Mouse (Mus musculus) hindbrain, embryonic 12.5 days (tissue): ENCODE measurements around the gene Tnfrsf25. TPM values are rescaled to one million over a fixed set of nuclear protein-coding genes. Genes with fewer than 3 reads are reported as not detected.

Source experiments
- ATAC-seq: fragments of 200-750 bp; cut with Nextera tagmentation; 2 replicates; pipeline ENCODE4 v1.8.0; 2017; ENCODE audit warnings: moderate TSS enrichment; ENCODE audit not compliant: low FRiP score
- H3K27ac ChIP-seq: fragments of 300-500 bp; sonication (generic); 2 replicates; pipeline ENCODE4 v1.5.1; 2016; ENCODE audit warnings: mild to moderate bottlenecking
- H3K27me3 ChIP-seq: fragments of 300-500 bp; sonication (generic); 2 replicates; pipeline ENCODE4 v1.6.1; 2016; ENCODE audit warnings: mild to moderate bottlenecking
- H3K36me3 ChIP-seq: fragments of 300-500 bp; sonication (generic); 2 replicates; pipeline ENCODE4 v1.6.1; 2016; ENCODE audit warnings: mild to moderate bottlenecking
- H3K4me1 ChIP-seq: fragments of 300-500 bp; sonication (generic); 2 replicates; pipeline ENCODE4 v1.6.1; 2016
- H3K4me2 ChIP-seq: fragments of 300-500 bp; sonication (generic); replicated peaks from 2 replicates; pipeline ENCODE4 v1.6.1; 2016; ENCODE audit warnings: mild to moderate bottlenecking
- H3K4me3 ChIP-seq: fragments of 300-500 bp; sonication (generic); 2 replicates; pipeline ENCODE4 v1.5.1; 2016; ENCODE audit warnings: mild to moderate bottlenecking
- H3K9ac ChIP-seq: fragments of 300-500 bp; sonication (generic); 2 replicates; pipeline ENCODE4 v1.6.1; 2016; ENCODE audit warnings: mild to moderate bottlenecking, moderate library complexity
- H3K9me3 ChIP-seq: fragments of 300-500 bp; sonication (generic); replicated peaks from 2 replicates; pipeline ENCODE4 v1.6.1; 2016; ENCODE audit warnings: mild to moderate bottlenecking
- WGBS: fragments of 180-500 bp; shearing (Covaris S2); methylation state at CpG from one replicate; pipeline ENCODE4 v1.1.7; 2016; 5-methylcytosine and 5-hydroxymethylcytosine counted together
- polyA plus RNA-seq: library from polyadenylated mRNA; unstranded; fragments of >200 nt; fragmentation: Nextera tagmentation; extraction: Ambion mirVana; gene quantifications from 2 replicates; pipeline ENCODE4 v1.2.1, GENCODE M21; 2016

Gene Tnfrsf25
- polyA plus RNA-seq, 1 experiment from 2014 or later, result 0.74 TPM

DNA sequence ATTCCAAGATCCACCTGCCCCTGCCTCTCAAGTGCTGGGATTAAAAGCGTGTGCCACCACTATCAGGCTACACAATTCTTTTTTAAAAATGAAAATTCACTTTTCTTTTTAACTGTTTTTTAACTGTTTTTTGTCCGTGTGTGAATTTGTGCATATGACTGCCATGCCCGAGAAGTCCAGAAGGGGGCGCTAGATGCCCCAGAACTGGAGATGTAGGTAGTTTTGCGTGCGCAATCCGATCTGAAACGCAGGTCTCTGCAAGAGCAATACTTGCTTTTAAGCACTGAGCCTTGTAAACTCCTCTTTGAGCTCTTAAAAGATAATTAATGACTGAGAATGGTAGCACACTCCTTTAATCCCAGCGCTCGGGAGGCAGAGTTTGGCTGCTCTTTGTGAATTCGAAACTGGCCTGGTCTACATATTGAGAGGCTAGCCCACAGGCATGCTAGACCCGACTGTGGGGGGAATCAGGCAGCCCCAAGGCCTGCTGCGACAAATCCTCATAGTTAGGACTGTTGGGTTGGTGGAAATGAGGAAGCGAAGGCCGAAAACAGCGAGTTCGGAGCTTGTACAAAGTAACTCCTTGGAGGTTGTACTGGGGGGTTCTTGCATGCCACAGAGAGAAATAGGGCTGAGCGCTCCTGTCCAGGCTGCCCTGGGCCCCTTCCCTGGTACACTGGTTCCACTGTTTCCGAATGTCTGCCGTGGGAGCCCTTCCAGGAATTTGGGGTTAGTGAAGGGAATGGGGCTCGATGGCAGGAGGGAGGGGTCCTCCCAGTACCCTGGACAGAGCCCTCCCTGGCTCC lies 42.2 kb downstream of the Tnfrsf25 start:
- peaks cover 21% of the 10 kb centered on the region for H3K4me1 ChIP-seq
- H3K4me2 ChIP-seq, result peak overlapping the region; percentile 21; the same call in 1 of the 2 replicates
- no peak overlapping the region for H3K9ac ChIP-seq
- WGBS, result 19% methylated on average over 21 of the region's 21 CpGs
- no peak for ATAC-seq
- no peak overlapping the region for H3K27ac ChIP-seq
- H3K36me3 ChIP-seq, result no peaks in the 10 kb centered on the region
- peak overlapping the region; percentile 16; the same call in 1 of the 2 replicates for H3K4me3 ChIP-seq
- H3K27me3 ChIP-seq, result peaks cover 92% of the 10 kb centered on the region
- H3K9me3 ChIP-seq, result no peaks in the 10 kb centered on the region

DNA sequence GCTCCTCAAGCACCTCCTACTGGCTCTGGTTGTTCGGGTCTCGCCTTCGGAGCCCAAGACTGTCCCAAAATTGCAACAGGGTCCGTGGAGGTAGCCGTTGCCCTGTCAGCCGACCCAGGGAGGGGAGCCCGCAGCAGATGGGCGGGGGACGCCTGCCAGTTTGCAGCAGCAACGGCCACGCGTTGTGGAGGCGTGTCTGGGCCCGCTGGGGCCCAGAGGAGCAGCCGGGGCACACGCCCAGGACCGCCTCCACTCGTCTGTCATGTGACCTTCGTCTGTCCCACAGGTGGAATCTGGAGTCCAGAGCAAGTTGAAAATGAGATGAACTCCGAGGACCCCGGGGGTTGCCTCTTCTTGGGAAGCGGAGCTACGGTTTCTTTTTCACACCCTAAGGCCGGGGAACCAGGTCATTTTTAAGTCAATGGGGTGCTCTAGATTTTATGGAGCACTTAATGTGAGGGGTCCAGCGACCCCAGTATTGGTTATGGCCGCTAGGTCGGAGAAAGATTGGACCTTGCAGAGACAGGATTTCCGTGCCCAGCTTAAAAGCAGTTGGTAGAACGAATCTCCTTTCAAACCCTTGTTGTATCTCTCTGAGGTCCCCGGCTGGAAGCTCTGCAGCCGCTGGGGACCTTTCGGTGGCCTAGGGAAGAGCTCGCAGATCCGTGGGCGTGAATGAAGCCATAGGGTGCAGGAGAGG lies 43.0 kb downstream of the Tnfrsf25 start, which contains the start of gene Hes2:
TSS of gene Hes2 (plus strand) at position 283 of the 700 bp plus-strand sequence.
- H3K9ac ChIP-seq, result peak within 1 kb of the TSS; percentile 38; the same call in 1 of the 2 replicates
- no peak for ATAC-seq
- H3K4me3 ChIP-seq, result peak within 1 kb of the TSS; percentile 16
- no peaks in the 10 kb centered on the region for H3K9me3 ChIP-seq
- H3K4me2 ChIP-seq, result peak within 1 kb of the TSS; percentile 21; the same call in 1 of the 2 replicates
- H3K4me1 ChIP-seq, result peaks cover 19% of the 10 kb centered on the region
- H3K27ac ChIP-seq, result no peak within 1 kb of the TSS
- no peaks in the 10 kb centered on the region for H3K36me3 ChIP-seq
- 4% methylated on average over 35 of the region's 35 CpGs for WGBS
- peaks cover 87% of the 10 kb centered on the region for H3K27me3 ChIP-seq

DNA sequence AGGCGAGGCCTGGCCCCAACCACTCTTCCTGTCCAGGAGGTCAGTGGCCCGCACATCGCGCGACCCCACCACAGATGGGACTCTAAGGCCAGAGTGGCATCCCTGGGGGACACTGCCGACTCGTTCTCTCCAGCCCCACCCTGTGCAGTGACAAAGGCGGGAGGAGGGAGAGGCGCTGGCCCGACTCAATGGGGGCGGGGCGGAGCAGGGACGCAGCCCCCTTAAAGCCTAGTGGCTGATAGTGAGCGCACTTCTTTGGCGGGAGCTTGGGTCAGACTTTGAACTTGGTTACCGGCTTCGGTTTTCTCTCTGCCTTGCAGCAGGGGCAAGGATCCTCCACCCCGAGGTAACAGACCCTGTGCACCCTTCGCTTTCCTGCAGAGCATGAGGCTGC lies 43.5 kb downstream of the Tnfrsf25 start:
- peaks cover 16% of the 10 kb centered on the region for H3K4me1 ChIP-seq
- peak overlapping the region; percentile 21; the same call in 1 of the 2 replicates for H3K4me2 ChIP-seq
- 2% methylated on average over 19 of the region's 19 CpGs for WGBS

DNA sequence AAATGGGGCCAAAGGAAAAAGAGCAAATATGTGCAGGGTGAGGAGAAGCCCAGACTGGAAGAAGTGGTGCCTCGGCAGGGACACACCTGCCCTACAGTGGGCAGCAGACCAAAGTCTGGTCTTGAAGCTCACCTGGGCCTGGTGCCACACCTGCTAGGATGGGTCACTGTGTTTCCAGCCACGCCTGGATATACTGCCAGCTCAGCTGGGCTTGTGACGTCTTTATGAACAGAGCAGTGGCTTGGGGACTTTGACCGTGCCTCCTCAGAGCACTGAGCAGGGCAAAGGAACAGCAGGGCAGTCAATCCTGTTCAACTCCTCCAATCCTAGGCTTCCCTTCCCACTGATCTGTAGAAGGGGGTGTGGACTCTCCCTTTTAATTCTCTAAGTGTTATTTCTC lies 45.0 kb downstream of the Tnfrsf25 start:
- Histone ChIP-seq H3K36me3 (no peaks in the 10 kb centered on the region), H3K4me2 (no peak overlapping the region), H3K4me1 (peaks cover 16% of the 10 kb centered on the region), H3K4me3 (no peak overlapping the region), H3K27ac (no peak overlapping the region), H3K27me3 (peaks cover 78% of the 10 kb centered on the region), H3K9me3 (no peaks in the 10 kb centered on the region), H3K9ac (no peak overlapping the region)
- 51% methylated on average over 4 of the region's 4 CpGs for WGBS
- no peak for ATAC-seq

More for the DNA sequence above, 43.5 kb downstream of the Tnfrsf25 start:
- no peaks in the 10 kb centered on the region for H3K36me3 ChIP-seq
- ATAC-seq, result no peak
- H3K9me3 ChIP-seq, result no peaks in the 10 kb centered on the region
- H3K4me3 ChIP-seq, result peak overlapping the region; percentile 16
- H3K27ac ChIP-seq, result no peak overlapping the region
- H3K27me3 ChIP-seq, result peaks cover 86% of the 10 kb centered on the region
- H3K9ac ChIP-seq, result peak overlapping the region; percentile 38; the same call in 1 of the 2 replicates

DNA sequence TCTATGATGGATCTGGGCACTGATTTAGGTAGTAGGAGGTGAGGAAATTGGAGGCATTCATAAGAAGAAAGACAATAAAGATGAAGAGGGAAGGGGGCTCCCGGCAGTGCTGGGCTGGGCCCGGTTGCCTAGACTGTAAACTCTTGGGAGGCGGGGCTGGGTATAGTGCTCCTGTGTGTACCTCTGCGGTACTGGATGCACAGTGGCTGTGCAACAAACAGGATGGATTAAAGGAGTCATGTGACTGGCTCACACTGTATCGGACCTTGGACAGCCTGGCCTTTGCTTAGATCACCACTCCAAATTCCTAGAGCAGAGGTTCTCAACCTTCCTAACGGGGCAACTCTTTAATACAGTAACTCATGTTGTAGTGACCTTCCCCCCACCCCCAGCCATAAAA lies 45.9 kb downstream of the Tnfrsf25 start:
- Histone ChIP-seq H3K4me1 (peaks cover 16% of the 10 kb centered on the region), H3K27me3 (peaks cover 74% of the 10 kb centered on the region), H3K9me3 (no peaks in the 10 kb centered on the region), H3K27ac (no peak overlapping the region), H3K4me3 (no peak overlapping the region), H3K36me3 (no peaks in the 10 kb centered on the region), H3K4me2 (no peak overlapping the region), H3K9ac (no peak overlapping the region)
- ATAC-seq, result no peak
- WGBS, result 80% methylated on average over 6 of the region's 6 CpGs

DNA sequence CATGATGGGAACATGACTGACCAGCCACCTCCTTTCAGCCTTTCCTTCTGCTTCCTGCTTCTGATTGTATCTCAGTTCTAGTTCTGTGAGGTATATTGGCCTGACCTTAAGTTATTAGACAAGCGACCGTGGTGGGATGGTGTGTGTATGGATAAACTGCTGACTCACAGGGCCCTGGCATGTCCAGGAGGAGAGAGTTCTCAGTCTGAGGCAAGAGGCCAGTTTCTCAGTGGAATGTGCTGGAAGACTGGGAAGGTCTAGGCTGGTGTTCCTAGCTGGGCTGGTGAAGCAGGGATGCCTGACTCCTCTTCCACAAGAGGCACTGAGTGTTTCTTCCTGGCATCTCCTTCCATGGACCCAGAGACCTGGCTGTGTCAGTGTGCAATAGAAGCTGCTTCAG lies 47.0 kb downstream of the Tnfrsf25 start:
- Histone ChIP-seq H3K36me3 (no peaks in the 10 kb centered on the region), H3K9ac (no peak overlapping the region), H3K27ac (no peak overlapping the region), H3K4me1 (peaks cover 16% of the 10 kb centered on the region), H3K4me3 (no peak overlapping the region), H3K4me2 (no peak overlapping the region), H3K27me3 (peaks cover 68% of the 10 kb centered on the region), H3K9me3 (no peaks in the 10 kb centered on the region)
- no peak for ATAC-seq
- WGBS, result 94% methylated on average over 2 of the region's 2 CpGs

DNA sequence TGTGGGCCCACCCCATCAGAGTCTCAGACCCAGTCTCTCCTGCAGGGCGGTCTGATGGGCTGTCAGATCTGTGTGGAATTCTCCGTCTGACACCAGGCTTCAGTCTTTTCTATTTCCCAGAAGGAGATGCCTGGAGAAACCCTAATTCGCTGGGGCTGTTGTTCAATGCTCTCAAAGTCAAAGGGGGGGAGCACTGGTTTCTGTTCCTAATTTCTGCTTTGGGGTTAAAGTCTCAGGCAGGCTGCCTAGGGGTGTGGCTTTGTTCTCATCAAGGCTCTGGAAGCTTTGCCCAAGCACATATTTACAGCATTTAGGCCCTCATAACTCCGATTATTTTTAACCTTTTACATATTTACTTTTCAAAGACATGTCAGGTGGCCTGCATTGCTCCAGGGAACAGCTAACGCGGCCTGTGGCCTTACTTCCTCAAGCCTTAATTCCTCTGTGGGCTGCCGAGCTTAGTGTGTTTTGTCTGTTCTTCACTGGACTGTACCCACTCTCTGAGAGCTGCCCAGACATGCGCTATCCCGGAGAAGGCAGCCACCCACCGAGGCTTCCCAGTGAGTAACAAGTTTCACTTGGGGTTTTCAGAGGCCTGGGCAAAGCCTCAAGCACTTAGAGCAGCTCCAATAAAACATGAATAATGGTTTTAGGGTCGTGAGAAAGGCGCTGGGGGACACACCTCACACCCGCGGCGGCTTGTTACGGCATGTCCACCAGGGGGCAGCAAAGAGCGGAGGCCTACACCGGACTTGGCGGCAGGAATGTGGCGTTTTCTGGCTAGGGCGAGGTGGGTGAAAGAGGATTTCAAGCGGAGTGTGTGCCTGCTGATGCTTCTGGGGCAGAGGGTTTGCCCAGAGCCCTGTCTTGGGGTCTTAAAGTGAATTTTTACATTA lies 49.5 kb downstream of the Tnfrsf25 start:
- no peaks in the 10 kb centered on the region for H3K36me3 ChIP-seq
- no peak overlapping the region for H3K27ac ChIP-seq
- peaks cover 54% of the 10 kb centered on the region for H3K27me3 ChIP-seq
- H3K9ac ChIP-seq, result no peak overlapping the region
- H3K4me1 ChIP-seq, result no peaks in the 10 kb centered on the region
- H3K4me2 ChIP-seq, result no peak overlapping the region
- ATAC-seq, result no peak
- no peak overlapping the region for H3K4me3 ChIP-seq
- no peaks in the 10 kb centered on the region for H3K9me3 ChIP-seq
- WGBS, result 28% methylated on average over 22 of the region's 22 CpGs

DNA sequence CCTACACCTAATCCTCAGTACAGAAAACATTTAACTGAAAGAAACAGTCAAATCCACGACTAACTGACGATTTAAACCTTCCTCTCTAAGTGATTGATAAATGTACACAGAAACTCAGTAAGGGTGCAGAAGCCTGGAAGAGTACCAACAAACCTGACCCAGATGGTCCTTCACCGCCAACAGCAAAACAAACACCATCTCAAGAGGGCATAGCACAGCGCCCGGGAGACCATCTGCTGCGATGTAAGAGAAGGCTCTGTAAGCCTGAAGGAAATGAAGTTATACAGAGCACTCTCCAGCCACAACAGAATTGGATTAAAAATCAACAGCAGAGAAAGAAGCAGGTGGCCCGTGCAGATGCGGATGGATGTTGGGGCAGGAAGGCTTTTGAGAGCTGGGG lies 52.3 kb downstream of the Tnfrsf25 start:
- Histone ChIP-seq H3K36me3 (no peaks in the 10 kb centered on the region), H3K4me1 (no peaks in the 10 kb centered on the region), H3K27me3 (peaks cover 35% of the 10 kb centered on the region), H3K4me2 (no peak overlapping the region), H3K9ac (no peak overlapping the region), H3K9me3 (peaks cover 3% of the 10 kb centered on the region; the same call in 1 of the 2 replicates), H3K4me3 (no peak overlapping the region), H3K27ac (no peak overlapping the region)
- 56% methylated on average over 8 of the region's 8 CpGs for WGBS
- no peak for ATAC-seq

DNA sequence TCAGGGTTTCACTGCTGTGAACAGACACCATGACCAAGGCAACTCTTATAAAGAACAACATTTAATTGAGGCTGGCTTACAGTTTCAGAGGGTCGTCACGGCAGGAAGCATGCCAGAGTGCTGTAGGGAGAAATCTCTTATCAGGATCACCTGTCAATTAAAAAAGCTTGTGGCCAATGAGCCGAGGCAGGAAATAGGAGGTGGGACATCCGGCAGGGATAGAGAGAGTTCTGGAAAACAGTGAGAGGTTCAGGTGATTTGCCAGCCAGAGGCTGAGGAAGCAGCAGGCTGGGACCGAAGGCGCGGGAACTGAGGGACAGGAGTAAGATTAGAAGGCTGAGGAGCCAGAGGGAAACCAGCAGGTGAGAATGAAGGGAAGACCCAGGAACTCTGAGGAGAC lies 53.4 kb downstream of the Tnfrsf25 start:
- Histone ChIP-seq H3K27ac (no peak overlapping the region), H3K4me2 (no peak overlapping the region), H3K36me3 (no peaks in the 10 kb centered on the region), H3K4me1 (no peaks in the 10 kb centered on the region), H3K4me3 (no peak overlapping the region), H3K27me3 (peaks cover 39% of the 10 kb centered on the region), H3K9ac (no peak overlapping the region), H3K9me3 (peaks cover 3% of the 10 kb centered on the region; the same call in 1 of the 2 replicates)
- ATAC-seq, result no peak
- 83% methylated on average over 7 of the region's 7 CpGs for WGBS
